Mouse (Mus musculus) T-helper 17 cell (primary cell): ENCODE measurements around the gene Olfr1508.

Source experiments
- in situ Hi-C, 2 experiments: fragments of 300-600 bp; cut with MboI, MseI; formaldehyde crosslinking; loops; 1 replicate in 1 of 2; 2 replicates in 1 of 2; pipeline ENCODE4 v1.15.1; 2025; ENCODE audit warnings: high pct_unique_total_duplicates in 2 of 2

The Olfr1508 gene

GRCm38 (mm10) chr14:52467395-52467794, at the start of gene Olfr1508:
Olfr1508 (minus strand) TSS chr14:52467495.
- in situ Hi-C loops = no loop called here

GRCm38 (mm10) chr14:52495516-52495915, 28.2 kb upstream of the Olfr1508 start, which contains the start of gene Olfr1507:
Olfr1507 (minus strand) TSS chr14:52495749.
- in situ Hi-C loops = no loop called here

GRCm38 (mm10) chr14:52465738-52466137, 1.6 kb downstream of the Olfr1508 start:
- in situ Hi-C loops = no loop called here

DNA sequence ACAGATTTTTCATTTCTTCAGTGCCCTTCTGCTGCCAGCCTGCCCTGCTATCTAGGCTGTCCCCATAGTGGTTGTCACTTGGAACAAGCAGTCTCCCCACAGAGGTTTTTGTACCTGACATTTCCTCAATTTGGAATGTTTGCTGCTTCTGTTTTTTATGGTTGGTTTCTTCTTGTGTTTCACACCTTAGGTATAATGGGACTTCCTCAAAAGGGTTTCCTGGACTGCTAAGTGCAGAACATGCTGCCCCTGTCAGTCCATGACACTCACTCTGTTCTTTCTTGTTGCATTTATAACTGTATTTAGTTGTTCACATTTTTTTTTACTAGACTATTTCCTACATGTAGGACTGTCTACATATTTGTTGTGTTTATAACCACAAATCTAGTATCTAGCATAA, 5.4 kb downstream of the Olfr1508 start:
- in situ Hi-C loops = no loop called here

DNA sequence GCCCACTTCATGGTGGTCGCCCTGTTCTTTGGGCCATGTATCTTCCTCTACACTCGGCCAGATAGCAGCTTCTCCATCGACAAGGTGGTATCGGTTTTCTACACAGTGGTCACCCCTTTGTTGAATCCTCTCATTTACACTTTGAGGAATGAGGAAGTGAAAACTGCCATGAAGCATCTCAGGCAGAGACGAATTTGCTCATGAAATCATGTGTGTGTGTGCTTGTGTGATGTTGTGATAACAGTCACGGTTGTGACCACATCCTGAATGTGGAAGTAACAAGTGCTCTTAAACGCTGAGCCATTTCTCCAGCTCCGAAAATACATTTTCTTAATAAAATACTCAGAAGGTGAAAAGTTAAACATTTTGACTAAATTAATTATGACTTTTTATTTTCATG, 16.2 kb downstream of the Olfr1508 start:
- in situ Hi-C loops = no loop called here

DNA sequence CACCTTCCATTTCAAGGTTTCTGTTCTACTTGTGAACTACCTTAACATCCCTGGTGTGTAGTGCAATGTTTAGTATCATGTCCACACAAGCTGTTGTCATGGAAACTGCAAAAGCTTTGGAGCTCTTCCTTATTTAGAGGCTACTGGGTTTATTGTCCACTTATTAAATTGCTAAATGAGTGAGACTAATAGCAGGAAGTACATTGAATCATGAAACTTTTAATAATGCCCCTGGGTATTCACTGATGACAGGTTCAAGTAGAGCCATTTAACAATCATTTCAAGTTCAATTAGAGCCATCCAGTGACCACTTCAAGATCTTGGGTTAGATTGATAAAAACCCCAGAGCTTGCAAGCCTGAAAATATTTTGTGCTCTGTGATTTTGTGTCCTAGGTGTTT, 24.6 kb downstream of the Olfr1508 start, which contains the start of gene Olfr1509:
Gene Olfr1509, plus strand, starts transcription at position 301 of the 400 bp plus-strand sequence.
- in situ Hi-C loops = no loop called here

DNA sequence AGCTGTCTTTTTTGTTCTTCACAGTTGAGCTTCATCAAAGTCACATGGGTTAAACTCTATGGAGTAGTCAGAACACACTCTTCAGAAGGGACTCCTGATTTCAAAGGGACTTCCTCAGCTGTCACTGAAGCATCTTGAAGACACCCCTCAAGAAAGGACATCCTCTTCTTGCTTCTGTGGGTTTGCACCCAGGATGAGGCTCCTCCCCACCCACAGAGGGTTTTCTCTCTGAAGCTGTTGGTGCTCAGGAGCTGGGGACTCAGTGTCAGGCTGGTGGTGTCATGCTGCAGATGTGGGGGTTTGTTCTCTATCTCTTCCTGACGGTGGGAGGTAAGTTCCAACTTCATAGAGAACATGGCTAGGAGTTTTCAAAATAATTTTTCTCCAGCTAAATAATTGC, 39.6 kb downstream of the Olfr1508 start:
- in situ Hi-C loops = no loop called here

DNA sequence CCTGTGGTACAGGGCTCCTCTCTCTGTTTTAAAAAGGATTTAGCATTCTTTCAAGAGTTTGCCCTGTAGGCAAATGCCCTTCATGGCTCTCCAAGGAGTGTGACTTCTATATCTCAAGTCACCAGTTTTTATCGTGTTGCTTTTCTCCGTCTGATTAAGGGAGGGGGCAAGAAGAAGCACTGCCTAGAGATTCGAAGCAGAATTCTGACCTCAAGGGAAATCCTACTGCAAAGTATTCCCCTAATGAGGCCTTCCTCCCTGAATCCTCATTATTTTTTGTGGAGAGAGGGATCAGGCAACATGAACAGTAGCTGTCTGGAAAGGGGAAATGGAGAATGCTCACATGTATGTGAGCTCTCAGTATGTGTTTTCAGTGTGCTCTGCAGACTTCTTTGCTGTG, 53.0 kb downstream of the Olfr1508 start, which contains the start of gene Olfr1510:
Gene Olfr1510, minus strand, starts transcription at position 101 of the 400 bp plus-strand sequence.
- in situ Hi-C loops = loop anchor here in 1 of 2 experiments (10.0 kb wide), 1 partner anchor 981 kb away; no protein-coding TSS in a partner anchor

- in situ Hi-C loops = loop anchor here in 1 of 2 experiments (10.0 kb wide), 1 partner anchor 984 kb away; no protein-coding TSS in a partner anchor
Observed at GRCm38 (mm10) chr14:52410142-52410919, 57.0 kb downstream of the Olfr1508 start.
